Mouse (Mus musculus) heart, embryonic 14.5 days (tissue): ENCODE results near the gene Mgrn1. TPM values are rescaled to one million over a fixed set of nuclear protein-coding genes. Genes with fewer than 3 reads are reported as not detected.

ENCODE experiments used
- ATAC-seq: fragments of 200-750 bp; cut with Nextera tagmentation; 2 replicates; pipeline ENCODE4 v1.8.0; 2017; ENCODE audit warnings: low read depth, moderate TSS enrichment; ENCODE audit not compliant: insufficient number of reproducible peaks, insufficient read depth, low FRiP score
- H3K27ac ChIP-seq, 2 experiments: fragments of 200-500 bp in 1 of 2; fragments of 300-500 bp in 1 of 2; sonication (generic) in 1 of 2; replicated peaks in 1 of 2; 2 replicates each; pipeline ENCODE4 v1.5.1; 2012 to 2014; ENCODE audit warnings: low read depth in 2 of 2, low read length in 2 of 2, control low read depth in 1 of 2, mild to moderate bottlenecking in 1 of 2, mixed read lengths in 1 of 2; ENCODE audit not compliant: control insufficient read depth in 1 of 2, insufficient read depth in 1 of 2
- H3K27me3 ChIP-seq: fragments of 300-500 bp; sonication (generic); 2 replicates; pipeline ENCODE4 v1.6.1; 2014; ENCODE audit warnings: mild to moderate bottlenecking, low read length, control low read depth; ENCODE audit not compliant: control insufficient read depth, insufficient read depth
- H3K36me3 ChIP-seq: fragments of 300-500 bp; sonication (generic); 2 replicates; pipeline ENCODE4 v1.6.1; 2014; ENCODE audit warnings: mild to moderate bottlenecking, control low read depth, low read length, mixed read lengths; ENCODE audit not compliant: control insufficient read depth, insufficient read depth
- H3K4me1 ChIP-seq, 2 experiments: fragments of 200-500 bp in 1 of 2; fragments of 300-500 bp in 1 of 2; sonication (generic) in 1 of 2; 2 replicates each; pipeline ENCODE4 v1.6.1; 2012 to 2014; ENCODE audit warnings: low read length in 2 of 2, control low read depth in 1 of 2, mixed read lengths in 1 of 2; ENCODE audit not compliant: control insufficient read depth in 2 of 2, insufficient read depth in 2 of 2
- H3K4me2 ChIP-seq: fragments of 300-500 bp; sonication (generic); 2 replicates; pipeline ENCODE4 v1.6.1; 2014; ENCODE audit warnings: mild to moderate bottlenecking, low read length
- H3K4me3 ChIP-seq, 2 experiments: fragments of 200-500 bp in 1 of 2; fragments of 300-500 bp in 1 of 2; sonication (generic) in 1 of 2; 2 replicates each; pipeline ENCODE4 v1.5.1; 2012 to 2014; ENCODE audit warnings: low read length in 2 of 2, mild to moderate bottlenecking in 2 of 2, control low read depth in 1 of 2, low read depth in 1 of 2, moderate library complexity in 1 of 2; ENCODE audit not compliant: control insufficient read depth in 1 of 2, insufficient read depth in 1 of 2
- H3K9ac ChIP-seq: fragments of 300-500 bp; sonication (generic); 2 replicates; pipeline ENCODE4 v1.6.1; 2014; ENCODE audit warnings: mild to moderate bottlenecking, low read length
- H3K9me3 ChIP-seq: fragments of 300-500 bp; sonication (generic); 2 replicates; pipeline ENCODE4 v1.6.1; 2016; ENCODE audit warnings: low read length, control low read depth; ENCODE audit not compliant: control insufficient read depth
- WGBS: fragments of 180-500 bp; shearing (Covaris S2); extraction: QIAGEN DNeasy Blood & Tissue Kit; methylation state at CpG from one replicate; pipeline ENCODE4 v1.1.7; 2014; 5-methylcytosine and 5-hydroxymethylcytosine counted together
- polyA plus RNA-seq: library from polyadenylated mRNA; unstranded; fragments of >200 nt; fragmentation: Nextera tagmentation; extraction: Ambion mirVana; gene quantifications from 2 replicates; pipeline ENCODE4 v1.2.1, GENCODE M21; 2014

Mgrn1 gene
- polyA plus RNA-seq, 1 experiment from 2014 or later: 115 TPM

- peak; percentile 95 for ATAC-seq
- H3K27ac ChIP-seq: peak within 1 kb of the TSS; percentile 67 to 69
- peaks cover 9% of the 10 kb centered on the region; the same call in 1 of the 2 replicates for H3K36me3 ChIP-seq
- no peaks in the 10 kb centered on the region for H3K9me3 ChIP-seq
- H3K9ac ChIP-seq: peak within 1 kb of the TSS; percentile 77
- under 1% methylated on average over 75 of the region's 76 CpGs for WGBS
- peaks cover 4 to 16% of the 10 kb centered on the region in 2 experiments; a peak in 3 of 4 replicates for H3K4me1 ChIP-seq
- no peaks in the 10 kb centered on the region for H3K27me3 ChIP-seq
- peak within 1 kb of the TSS; percentile 69 for H3K4me2 ChIP-seq
- H3K4me3 ChIP-seq: peak within 1 kb of the TSS; percentile 62 to 91
These were observed 78.0 kb downstream of the Mgrn1 start, which contains the start of gene Anks3 for GRCm38 (mm10) chr16:4963797-4964709. Gene Anks3, minus strand, starts transcription at chr16:4964205.

GRCm38 (mm10) chr16:4964731-4965391 is 78.8 kb downstream of the Mgrn1 start:
- no peaks in the 10 kb centered on the region for H3K9me3 ChIP-seq
- peak overlapping the region; percentile 69 for H3K4me2 ChIP-seq
- 21% methylated on average over 13 of the region's 13 CpGs for WGBS
- no peaks in the 10 kb centered on the region for H3K27me3 ChIP-seq
- H3K27ac ChIP-seq: peak overlapping the region; percentile 63 to 69
- peaks cover 4 to 16% of the 10 kb centered on the region in 2 experiments; a peak in 3 of 4 replicates for H3K4me1 ChIP-seq
- ATAC-seq: 0 out of 2 replicates have a peak, but pooled peaks have one; percentile 1
- peak overlapping the region; percentile 62 to 91 for H3K4me3 ChIP-seq
- H3K9ac ChIP-seq: peak overlapping the region; percentile 77
- peaks cover 3% of the 10 kb centered on the region; the same call in 1 of the 2 replicates for H3K36me3 ChIP-seq

DNA sequence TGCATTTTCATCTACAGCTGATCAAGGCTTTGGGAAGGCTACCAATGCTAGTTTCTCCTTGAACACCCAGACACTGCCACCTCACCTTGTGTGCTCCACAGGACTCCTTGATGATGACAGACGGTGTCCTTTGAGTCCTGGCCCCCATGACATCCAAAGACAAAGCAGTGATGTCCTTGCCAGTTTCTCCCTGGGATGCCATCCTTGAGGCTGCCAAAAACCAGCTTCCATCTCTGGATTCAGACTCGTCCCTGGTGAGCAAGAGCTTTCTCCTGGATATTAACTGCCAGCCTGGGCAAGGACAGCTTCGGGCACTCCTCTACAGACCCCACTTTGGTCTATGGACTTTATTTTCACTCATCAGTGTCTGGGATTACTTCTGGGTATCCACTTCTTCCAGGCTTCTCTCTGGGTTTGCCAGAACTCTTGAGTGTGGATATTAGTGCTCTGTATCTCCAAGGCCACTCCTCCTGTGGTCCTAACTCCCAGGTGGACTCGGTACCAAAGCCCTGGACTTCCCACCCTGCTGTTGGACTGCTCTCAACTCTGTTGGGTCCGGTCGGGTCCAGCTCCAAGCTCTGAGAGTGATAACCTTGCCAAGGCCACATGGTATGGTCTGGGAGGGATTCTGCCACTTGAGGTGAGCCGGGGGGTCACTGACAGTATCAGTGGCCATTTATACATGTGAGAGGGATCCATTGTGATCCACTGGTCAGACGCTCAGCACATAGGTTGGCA is 79.5 kb downstream of the Mgrn1 start:
- WGBS: 85% methylated on average over 8 of the region's 8 CpGs
- H3K4me3 ChIP-seq: peak overlapping the region in 1 of 2 experiments; percentile 62; a peak in 2 of 4 replicates

GRCm38 (mm10) chr16:4968426-4968825 is 82.4 kb downstream of the Mgrn1 start:
- Histone ChIP-seq H3K9ac (no peak overlapping the region), H3K4me2 (no peak overlapping the region), H3K4me3 (no peak overlapping the region), H3K36me3 (no peaks in the 10 kb centered on the region), H3K9me3 (no peaks in the 10 kb centered on the region), H3K27ac (no peak overlapping the region), H3K4me1 (peaks cover 4 to 10% of the 10 kb centered on the region in 2 experiments), H3K27me3 (no peaks in the 10 kb centered on the region)
- ATAC-seq: no peak
- 69% methylated on average over 3 of the region's 3 CpGs for WGBS

More for the DNA sequence above, 79.5 kb downstream of the Mgrn1 start:
- H3K36me3 ChIP-seq: no peaks in the 10 kb centered on the region
- H3K27me3 ChIP-seq: no peaks in the 10 kb centered on the region
- H3K9me3 ChIP-seq: no peaks in the 10 kb centered on the region
- peak overlapping the region; percentile 69 for H3K4me2 ChIP-seq
- H3K27ac ChIP-seq: no peak overlapping the region
- H3K4me1 ChIP-seq: peaks cover 4 to 16% of the 10 kb centered on the region in 2 experiments; a peak in 3 of 4 replicates
- no peak for ATAC-seq
- peak overlapping the region; percentile 77; the same call in 1 of the 2 replicates for H3K9ac ChIP-seq

DNA sequence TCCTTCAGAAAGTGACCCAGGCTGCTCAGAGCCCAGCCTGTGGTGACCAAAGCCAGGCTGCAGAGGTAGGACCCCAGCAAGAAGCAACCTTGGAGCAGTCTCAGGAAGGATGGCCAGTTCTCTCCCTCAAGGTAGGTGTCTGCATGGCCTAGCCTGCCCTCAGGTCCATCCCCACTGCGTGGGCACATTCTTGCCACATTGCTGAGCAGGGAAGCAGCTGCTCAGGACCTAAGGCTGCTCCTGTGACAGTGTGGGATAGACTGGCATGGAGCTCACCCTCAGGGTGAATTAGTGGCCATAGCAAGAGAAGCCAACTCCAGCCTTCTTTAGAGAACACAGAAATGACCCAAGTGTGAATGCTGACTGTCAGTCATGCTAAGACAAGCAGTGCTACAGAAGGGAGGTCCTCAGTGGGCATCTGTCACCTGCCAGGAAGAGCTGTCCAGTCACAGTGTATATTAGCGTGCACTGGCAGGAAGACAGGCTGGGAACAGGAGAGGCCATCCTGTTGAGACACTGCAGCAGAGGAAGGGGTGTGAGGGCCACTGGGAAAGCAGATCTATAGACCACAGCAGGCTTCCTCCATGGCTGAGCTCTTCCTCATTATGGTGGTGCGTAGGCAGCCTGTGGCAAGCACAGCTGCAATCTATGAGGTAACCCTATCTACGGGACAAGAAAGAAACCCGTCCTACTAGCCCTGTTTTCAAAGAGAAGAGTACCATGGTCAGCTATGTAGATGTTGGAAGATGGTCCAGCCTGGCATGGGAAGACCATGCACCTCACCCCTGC is 83.2 kb downstream of the Mgrn1 start:
- WGBS: 67% methylated on average over 5 of the region's 5 CpGs
- no peak for ATAC-seq

GRCm38 (mm10) chr16:4971626-4972025 is 85.6 kb downstream of the Mgrn1 start:
- H3K4me1 ChIP-seq: peaks cover 0 to 3% of the 10 kb centered on the region in 2 experiments; a peak in 2 of 4 replicates
- H3K27me3 ChIP-seq: no peaks in the 10 kb centered on the region
- ATAC-seq: no peak
- no peak overlapping the region for H3K9ac ChIP-seq
- H3K36me3 ChIP-seq: no peaks in the 10 kb centered on the region
- H3K9me3 ChIP-seq: no peaks in the 10 kb centered on the region
- 43% methylated on average over 4 of the region's 4 CpGs for WGBS
- peak overlapping the region in 1 of 2 experiments; percentile 26; a peak in 1 of 4 replicates for H3K27ac ChIP-seq
- no peak overlapping the region for H3K4me2 ChIP-seq
- no peak overlapping the region for H3K4me3 ChIP-seq

More for the DNA sequence above, 83.2 kb downstream of the Mgrn1 start:
- H3K9me3 ChIP-seq: no peaks in the 10 kb centered on the region
- no peaks in the 10 kb centered on the region for H3K27me3 ChIP-seq
- H3K36me3 ChIP-seq: no peaks in the 10 kb centered on the region
- H3K4me3 ChIP-seq: no peak overlapping the region
- H3K4me1 ChIP-seq: peaks cover 3 to 8% of the 10 kb centered on the region in 2 experiments; a peak in 3 of 4 replicates
- no peak overlapping the region for H3K4me2 ChIP-seq
- no peak overlapping the region for H3K27ac ChIP-seq
- no peak overlapping the region for H3K9ac ChIP-seq
